Mouse (Mus musculus) adrenal gland, adult 18-20 months (tissue): ENCODE measurements at regions not wholly inside any gene's neighbourhood (a gene's known extent, or its start where the extent isn't known, plus 50 kb on each side); places are given as distances from the start of the nearest gene placed in this dataset.

Source experiments
- DNase-seq, 2 experiments: peaks; one replicate each; pipeline ENCODE4 v3.0.0; 2021 to 2022; ENCODE audit warnings: low spot score in 2 of 2

DNA sequence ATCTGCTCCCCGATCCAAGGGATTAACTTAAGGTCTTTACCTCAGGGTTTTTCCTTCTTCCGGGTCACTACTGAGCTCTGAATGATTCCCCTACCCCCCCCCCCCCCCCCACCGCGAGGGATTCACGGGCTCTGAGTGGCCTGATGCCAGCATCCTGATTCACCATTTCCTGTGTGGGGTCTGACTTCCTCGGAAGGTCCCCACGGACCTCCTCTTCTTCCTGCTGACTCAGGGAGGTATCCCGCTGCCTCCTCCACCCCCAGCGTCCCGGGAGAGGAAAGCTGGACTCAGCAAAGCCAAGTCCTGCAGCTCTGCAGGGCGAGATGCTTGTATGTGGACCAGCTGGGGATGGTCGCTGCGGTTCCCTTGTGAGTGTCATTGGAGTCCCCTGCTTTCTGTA lies 110.5 kb upstream of the Zfp217 start:
- peak in 1 of 2 experiments; percentile 24 for DNase-seq

DNA sequence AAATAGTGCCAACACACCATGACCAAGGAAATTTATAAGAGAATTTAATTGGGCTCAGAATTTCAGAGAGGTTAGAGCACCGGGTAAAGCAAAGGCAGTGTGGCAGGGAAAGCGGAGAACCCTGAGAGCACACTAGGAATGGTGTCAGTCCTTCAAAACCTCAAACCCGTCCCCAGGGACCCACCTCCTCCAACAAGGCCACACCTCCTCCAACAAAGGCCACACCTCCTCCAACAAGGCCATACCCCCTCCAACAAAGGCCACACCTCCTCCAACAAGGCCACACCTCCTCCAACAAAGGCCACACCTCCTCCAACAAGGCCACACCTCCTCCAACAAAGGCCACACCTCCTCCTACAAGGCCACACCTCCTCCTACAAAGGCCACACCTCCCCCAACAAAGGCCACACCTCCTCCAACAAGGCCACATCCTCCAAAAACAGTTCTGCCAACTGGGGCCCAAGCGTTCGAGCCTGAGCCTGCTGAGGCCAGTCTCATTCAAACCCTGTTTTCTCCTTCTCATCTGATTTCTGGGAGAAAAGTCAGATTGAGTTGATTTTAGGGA lies 109.8 kb upstream of the Zfp217 start:
- no peak for DNase-seq

- no peak for DNase-seq
Observed at GRCm38 (mm10) chr2:170255997-170256396, 108.1 kb upstream of the Zfp217 start.

GRCm38 (mm10) chr2:170255533-170255932 lies 107.6 kb upstream of the Zfp217 start:
- no peak for DNase-seq

DNA sequence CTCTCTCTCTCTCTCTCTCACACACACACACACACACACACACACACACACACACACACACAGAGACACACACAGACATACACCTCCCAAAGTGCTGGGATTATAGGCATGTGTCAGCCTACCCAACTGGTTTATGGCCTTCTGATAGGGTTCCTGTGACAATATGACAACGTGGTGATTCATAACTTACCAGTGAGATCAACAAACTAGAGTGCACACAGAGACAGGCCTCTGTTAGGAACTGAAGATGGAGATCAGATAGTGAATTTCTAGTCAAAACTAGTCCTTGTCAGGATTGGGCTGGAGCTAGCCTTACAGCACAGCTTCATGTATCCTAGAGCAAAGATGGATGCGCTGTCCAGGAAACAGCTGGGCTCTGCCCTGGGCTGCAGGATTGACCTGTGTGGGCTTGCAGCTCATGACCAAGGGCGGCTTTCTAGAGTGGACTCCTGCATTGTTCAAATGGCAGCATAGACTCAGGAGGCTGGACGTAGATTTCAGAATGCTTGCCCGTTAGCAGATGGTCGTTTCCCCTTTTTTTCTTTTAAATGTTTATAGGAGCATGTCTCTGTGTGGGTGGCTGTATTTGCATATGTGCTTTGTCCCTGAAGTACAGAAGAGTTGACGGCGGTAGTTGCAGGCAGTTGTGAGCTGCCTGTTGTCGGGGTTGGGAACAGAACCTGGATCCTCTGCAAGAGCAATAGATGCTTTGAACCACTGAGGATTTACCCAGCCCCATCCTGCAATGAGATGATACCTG lies 106.0 kb upstream of the Zfp217 start:
- DNase-seq: no peak

DNA sequence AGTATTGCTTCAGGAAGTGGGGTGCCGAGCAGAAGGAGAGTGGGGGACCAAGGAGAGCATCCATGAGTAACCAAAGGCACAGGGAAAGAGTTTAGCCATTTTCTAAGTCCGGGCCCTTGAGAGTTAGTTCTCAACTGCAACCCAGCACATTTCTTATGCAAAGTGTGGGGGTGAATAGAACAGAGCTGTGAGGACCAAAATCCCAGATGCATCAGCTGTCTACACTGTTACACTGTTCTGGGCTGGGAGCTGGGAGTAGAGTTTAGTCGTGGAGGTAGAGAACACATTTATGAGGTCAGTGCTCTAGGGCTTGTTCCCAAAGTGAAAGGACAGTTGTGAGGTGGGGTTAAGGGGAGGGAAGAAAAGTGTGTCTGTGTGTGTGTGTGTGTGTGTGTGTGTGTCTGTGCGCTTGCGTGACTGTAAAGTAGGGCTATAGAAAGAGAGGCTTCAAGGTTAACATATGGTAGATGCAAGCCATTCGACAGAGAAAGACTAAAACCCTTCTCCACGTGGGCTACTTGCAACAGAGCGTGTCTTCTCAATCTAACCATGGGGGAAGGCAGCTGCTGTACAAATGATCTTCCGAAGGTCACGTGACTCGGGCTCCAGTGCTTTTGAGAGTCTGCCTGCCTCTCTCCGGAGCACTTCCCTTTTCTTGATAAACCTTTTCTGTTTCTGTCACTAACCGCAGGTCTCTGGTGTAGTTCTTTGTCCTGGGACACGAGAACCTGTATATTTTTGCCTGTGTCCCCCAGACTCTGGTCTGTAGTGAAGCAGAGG lies 104.5 kb upstream of the Zfp217 start:
- DNase-seq: no peak

GRCm38 (mm10) chr2:170250680-170251079 lies 102.8 kb upstream of the Zfp217 start:
- DNase-seq: no peak

DNA sequence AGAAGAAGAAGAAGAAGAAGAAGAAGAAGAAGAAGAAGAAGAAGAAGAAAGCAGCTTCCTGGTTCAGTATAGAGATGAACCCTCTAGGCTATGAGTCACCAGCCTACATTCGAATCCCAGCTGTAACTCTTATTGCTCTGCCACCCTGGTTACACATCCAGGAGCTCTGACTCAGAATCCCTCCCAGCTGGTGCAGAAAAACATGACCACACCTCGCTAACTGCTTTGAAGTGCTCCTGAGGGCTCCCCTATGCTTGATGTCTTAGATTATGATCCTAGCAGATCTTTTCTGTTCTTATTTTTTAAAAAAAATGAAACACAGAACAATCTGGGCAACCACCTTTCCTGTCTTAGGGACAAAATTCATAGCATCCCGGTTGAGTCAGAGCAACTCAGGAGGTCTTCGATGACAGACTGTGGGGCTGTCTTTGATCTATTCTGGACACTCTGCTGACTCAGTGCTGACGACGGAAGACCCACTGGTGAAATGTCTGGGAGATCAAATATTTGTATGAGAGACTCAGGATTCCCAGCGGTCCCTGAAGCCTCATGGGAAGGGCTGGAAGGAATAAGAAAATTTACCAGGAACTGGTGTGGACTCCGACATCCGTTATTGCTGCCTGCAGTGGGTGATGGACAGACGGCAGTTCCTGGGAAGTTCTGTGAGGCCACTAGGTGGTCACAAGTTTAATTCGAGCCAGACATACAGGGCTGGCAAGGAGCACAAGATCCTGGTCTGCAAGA lies 100.0 kb upstream of the Zfp217 start:
- no peak for DNase-seq

DNA sequence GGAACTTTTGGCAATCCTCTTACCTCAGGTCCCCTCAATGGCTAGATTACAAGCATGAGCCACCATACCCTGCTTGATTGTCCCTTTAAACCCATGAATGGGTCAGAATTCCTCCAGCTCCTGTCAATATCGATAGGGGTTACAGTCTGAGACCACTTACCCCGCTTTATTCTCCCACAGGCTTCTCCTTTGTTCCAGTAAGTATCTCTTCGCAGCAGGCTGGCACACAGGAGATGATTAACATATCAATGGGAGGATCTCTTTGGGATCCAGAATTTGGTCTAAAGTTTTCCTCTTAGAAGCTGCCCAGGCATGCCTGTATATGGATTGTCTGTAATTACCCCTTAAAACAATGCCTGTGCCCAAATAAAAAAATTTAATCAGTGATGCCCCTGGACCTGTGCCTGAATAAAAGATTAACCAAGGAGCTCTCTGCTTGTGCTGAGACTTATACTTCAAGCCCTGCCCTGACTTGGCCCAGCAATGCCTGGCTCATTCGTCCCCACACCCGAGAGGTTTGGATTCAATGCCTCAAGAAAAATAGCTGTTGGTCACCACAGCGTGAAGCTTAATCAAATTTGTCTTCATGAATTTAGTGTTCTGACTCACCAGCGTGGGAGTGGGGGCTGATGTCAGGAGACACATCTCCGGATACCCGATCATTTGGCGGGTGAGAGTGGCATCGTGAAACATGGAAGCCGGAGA lies 97.9 kb upstream of the Zfp217 start:
- DNase-seq: no peak

DNA sequence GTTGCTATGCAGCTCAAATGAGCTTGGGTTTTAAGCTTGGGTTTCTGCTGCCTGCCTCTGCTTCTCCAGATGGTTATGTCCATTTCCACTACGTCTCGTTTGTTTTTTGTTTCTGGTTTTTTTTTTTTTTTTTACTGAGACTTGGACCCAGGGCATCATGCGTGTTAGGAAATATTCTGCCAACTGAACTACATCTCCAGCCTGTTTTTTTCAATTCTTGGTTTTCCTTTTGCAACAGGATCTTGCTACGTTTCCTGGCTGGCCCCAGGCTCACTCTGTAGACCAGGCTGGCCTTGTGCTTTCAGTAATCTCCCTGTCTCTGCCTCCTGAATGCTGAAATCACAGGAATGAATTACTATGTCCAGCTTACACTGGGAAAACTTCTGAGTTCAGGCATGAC lies 96.2 kb upstream of the Zfp217 start:
- no peak for DNase-seq

DNA sequence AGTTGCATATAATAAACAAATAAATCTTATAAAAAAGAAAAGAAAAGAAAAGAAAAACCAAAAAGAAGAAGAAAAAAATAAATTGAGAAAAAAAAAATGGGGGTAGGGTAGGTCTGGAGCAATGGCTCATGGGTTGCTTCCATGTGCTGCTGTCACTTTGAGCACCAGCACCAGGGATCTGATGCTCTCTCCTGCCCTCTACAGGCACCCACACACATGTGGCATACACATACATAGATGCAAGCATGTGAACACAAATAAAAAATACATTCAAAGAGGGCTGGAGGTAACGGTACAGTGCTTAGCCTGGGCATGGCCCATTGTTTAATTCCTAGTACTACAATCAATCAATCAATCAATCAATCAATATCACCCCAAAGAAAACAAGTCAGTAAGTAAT lies 90.1 kb upstream of the Zfp217 start:
- no peak for DNase-seq

DNA sequence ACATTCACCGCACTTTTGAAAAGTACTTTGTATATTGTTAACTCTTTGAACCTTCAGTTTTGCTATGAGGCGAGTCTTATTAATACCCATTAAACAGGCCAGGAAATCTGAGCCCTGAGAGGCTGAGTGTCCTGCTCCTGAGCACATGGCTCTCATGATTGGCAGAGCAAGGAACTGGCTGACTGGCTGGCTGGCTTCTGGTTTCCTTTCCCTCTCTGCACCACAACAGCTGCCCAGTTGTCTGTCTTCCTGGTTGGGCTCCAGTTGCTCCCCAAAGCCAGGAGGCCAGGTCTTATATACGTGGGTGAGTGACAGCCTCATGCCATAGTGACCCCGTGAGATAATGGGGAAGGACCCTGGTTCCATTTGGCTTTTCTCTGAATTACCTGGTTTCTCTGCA lies 85.5 kb upstream of the Zfp217 start:
- DNase-seq: no peak

GRCm38 (mm10) chr2:170229461-170230080 lies 81.7 kb upstream of the Zfp217 start:
- DNase-seq: no peak

DNA sequence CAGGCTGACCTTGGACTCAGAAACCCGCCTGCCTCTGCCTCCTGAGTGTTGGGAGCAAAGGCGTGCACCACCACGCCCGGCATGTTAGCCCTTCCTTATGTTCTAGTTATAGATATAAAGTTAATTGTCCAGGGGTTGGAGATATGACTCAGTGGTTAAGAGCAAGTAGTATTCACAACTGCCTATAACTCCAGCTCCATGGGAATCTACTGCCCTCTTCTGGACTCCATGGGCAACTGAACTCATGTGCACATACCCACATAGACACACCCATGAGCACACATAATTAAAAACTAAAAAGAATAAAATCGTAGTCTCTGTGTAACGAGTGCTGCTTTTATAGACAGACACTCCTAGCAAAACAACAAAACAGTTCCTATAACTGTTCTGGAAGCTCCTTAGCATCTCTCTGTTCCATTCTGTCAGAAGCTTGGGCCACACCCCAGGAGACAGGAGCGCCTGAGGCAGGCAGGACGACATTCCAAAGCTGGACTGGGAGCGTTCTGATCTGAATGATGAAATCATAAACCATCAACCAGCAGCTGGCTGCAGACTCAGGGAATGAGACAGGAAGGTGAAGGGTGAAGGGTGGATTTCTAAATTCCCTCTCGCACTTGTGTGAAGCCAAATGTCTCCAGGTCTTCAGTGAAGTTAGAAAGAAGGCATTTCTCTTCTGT lies 80.6 kb upstream of the Zfp217 start:
- no peak for DNase-seq

DNA sequence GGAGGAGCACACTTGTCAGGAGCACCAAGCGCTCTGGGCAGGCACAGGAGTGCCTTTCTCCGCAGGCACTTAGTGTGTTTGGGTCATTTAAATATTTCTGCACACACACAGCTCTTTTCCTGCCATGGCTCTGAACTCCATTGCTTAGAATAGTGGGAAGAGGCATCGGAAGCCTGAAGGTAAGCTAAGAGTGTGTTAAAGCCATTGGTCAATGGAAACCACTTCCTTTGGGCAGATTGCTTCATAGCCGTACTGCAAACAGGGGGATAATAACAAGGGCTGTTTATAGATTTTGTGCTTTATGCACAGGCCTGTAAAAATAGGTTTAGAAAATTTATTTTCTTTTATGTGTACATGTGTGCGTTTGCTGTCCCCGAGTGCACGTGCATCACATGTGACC lies 76.0 kb upstream of the Zfp217 start:
- no peak for DNase-seq

GRCm38 (mm10) chr2:170222819-170223218 lies 74.9 kb upstream of the Zfp217 start:
- DNase-seq: no peak

DNA sequence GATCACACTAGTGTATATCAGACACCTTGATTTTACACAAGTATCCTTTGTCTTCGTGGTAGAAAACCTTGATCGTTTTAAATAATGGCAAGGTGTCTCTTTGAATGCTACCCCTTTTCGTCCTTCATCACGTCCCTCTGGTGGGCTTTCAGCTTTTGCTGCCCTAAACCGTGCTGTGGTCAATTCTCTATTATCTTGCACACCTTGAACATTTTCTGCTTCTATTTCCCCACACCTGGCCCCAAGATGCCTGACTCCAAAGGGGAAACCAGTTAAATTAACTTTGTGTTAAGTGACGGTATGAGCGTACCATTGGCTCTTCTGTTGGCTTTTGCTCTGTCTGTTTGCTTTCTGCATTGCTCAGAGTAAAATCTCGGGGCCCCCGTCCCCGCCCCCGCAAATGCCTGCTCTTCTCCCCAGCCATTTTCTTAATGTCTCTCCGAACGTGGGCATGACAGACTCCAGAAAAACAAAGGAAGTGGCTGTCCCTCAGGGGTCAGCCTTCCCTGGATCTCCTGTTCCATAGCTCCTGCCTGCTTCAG lies 74.2 kb upstream of the Zfp217 start:
- DNase-seq: no peak

DNA sequence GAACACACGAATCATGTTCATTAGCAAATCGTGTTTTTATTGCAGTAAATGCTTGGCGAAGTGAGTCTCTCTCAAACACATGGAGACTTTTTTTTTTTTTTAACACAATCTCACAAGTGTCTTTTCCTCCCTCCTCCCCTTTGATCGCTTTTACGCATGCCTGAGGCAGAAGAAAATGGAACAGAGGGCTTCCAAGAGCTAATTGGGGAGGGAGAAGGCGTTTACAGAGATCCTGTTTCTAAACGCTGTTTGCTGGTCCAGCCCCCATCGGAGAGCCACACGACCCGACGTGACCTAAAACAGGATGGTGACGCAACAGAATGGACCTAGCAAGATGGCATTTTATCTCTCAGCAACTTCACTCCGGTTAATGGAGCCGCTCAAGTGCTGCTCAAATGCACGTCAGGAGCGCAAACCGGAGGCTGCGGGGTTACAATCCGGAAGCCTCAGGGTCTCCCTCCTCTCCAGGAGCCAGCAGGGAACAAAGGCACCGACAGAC lies 73.0 kb upstream of the Zfp217 start:
- DNase-seq: peak in 1 of 2 experiments; percentile 50

DNA sequence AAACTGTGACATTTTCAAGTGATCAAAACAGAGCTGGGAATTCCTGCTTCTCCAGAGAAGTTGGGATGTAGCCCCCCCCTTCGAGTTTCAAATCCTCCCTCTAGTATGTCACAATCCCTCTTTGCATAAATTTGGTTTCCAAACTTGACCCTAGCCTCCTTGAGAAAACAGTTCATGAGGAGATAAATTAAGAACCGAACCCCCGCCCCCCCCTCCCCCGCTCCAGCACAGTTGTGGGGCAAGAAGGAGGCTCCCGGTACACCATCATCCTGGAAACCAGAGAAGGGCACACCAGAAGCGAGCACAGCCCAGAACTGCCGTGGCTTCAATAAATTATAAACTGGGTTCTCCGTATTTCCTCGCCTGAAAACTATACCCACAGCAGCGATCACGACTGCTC lies 72.5 kb upstream of the Zfp217 start:
- no peak for DNase-seq
